Mouse (Mus musculus): ENCODE data around the gene Stox2.

The Stox2 gene

DNA sequence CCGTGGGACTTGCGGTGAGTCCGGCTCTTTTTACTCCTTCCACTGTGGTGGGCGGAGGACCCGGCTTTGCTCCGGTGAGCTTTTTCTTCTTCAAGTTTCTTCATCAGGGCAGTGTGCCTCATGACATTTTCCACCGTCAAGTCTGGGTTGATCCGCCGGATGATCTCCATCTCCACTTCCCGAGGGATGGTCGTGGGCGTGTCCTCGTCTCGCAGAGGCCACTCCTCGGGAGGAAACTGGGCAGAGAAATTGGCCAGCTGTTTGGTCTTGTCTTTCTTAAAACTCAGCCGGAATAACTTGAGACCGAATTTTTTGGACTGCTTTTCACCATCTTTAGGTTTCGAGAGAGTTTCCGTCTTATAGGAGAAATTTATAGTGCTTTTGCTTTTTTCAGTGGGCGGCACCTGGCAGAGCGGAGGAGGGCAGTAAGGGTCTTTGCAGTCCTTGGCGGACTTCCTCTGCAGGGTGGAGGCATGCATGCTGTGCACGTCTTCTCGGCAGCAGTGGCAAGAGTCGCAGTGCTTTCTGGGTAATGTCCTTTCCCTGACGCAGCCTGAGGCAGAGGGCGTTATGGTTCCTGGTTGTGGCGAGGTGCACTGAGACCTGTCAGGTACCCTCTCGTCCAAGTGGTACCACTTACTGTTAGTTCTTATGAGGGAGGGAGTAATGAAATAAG, 252.7 kb downstream of the Stox2 start:
- in situ Hi-C loops (cut with MboI; ENCODE audit: low sequenced_read_pairs): no loop called here

GRCm38 (mm10) chr8:47191444-47192365, 254.5 kb downstream of the Stox2 start:
- in situ Hi-C loops (cut with MboI; ENCODE audit: low sequenced_read_pairs): no loop called here

DNA sequence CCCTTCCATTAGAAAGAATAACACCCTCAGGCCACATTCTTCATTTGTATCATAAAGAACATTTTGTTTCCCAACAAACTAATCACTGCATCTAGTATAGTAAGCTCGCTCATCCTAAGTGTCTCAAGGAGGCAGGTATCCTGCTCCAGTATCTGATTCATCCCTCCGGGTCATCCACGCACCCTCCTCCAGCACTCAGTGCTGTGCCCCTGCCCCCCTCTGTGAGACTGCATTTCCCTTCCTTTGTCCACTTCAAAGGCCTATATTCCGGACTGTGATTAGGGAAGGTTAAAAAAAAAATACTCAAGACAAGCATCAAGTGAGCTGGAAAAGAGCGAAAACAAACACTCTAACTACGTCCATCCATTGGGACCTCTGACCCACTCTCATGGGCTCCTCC, 260.8 kb downstream of the Stox2 start:
- in situ Hi-C loops (cut with MboI; ENCODE audit: low sequenced_read_pairs): no loop called here

GRCm38 (mm10) chr8:47182771-47183558, 263.2 kb downstream of the Stox2 start:
- in situ Hi-C loops (cut with MboI; ENCODE audit: low sequenced_read_pairs): no loop called here

DNA sequence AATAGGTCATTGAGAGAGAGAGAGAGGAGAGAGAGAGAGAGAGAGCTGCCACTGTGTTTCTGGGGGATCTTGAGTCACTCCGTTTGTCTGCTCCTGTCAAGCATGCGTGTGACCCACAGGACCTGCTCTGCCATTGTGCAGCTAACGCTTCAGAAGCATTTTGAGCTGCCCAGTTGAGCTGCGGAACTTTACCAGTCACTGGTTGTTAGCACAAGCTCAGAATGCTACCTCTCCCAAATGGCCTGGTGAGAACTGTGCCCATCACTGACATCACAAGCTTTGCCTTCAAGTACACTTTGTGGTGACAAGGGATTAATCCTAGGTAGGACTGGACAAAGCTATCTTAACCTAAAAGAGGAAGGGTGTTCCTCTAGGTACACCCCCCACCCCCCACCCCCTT, 263.9 kb downstream of the Stox2 start:
- in situ Hi-C loops (cut with MboI; ENCODE audit: low sequenced_read_pairs): no loop called here

GRCm38 (mm10) chr8:47181032-47181698, 265.0 kb downstream of the Stox2 start:
- in situ Hi-C loops (cut with MboI; ENCODE audit: low sequenced_read_pairs): no loop called here

DNA sequence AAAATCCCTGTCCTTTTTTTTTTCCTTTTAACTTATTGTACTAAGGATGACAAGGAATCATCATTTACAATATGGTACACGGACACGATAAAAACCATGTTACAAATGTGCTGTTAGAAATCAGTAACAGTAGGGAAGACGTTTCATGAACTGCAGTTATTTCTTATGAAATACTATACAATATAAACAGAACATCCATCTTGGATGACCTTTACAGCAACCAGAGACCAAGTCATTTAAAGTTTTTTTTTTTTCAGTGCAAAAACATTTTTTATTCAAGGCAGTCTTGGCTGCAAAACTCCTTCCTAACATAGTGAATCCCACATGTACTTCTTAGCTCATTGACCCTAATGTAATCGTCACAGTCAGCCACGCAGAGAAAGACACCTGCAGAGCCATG, 266.0 kb downstream of the Stox2 start:
- in situ Hi-C loops (cut with MboI; ENCODE audit: low sequenced_read_pairs): no loop called here

GRCm38 (mm10) chr8:47178785-47179184, 267.4 kb downstream of the Stox2 start:
- in situ Hi-C loops (cut with MboI; ENCODE audit: low sequenced_read_pairs): no loop called here

DNA sequence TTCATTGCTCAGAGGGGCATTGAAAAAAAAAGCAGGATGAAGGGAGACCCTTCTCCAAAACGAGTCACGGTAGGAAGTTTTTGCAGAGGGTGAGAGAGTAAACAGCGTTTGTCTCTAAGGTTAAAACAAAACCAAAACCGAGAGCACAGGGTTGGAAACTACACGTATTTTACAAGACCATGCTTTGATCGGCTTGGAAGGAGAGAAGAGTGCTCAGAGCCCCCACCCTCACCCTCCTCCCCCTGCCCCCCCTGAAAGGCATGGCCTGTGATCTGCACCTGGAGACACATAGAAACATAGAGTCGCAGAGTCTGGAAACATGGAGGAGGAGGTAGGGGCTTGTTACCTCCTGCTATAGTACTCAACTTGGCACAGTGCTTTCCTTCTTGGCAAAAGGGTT, 272.3 kb downstream of the Stox2 start:
- in situ Hi-C loops (cut with MboI; ENCODE audit: low sequenced_read_pairs): no loop called here

GRCm38 (mm10) chr8:47172848-47173247, 273.3 kb downstream of the Stox2 start:
- in situ Hi-C loops (cut with MboI; ENCODE audit: low sequenced_read_pairs): no loop called here

DNA sequence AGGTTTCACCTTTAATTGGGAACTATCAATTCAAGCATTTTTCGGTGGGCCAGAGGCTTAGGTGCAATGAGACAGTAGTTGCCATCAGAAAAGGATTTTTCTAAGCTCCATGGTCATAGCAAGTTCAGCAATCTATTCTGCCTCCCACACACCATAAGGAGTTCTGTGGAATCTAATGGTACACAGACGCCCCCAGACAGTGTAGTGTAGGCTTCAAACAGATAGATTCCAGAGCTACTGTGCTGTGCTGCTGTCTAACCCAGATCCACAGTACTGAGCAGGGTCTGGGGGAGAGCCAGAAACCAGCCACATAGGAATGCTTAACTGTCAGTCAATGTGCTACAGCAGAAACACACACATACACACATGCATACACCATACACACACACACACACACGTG, 285.5 kb downstream of the Stox2 start:
- in situ Hi-C loops (cut with MboI; ENCODE audit: low sequenced_read_pairs): no loop called here

- in situ Hi-C loops (cut with MboI; ENCODE audit: low sequenced_read_pairs): no loop called here
Measured at GRCm38 (mm10) chr8:47154521-47154920, 291.6 kb downstream of the Stox2 start.

DNA sequence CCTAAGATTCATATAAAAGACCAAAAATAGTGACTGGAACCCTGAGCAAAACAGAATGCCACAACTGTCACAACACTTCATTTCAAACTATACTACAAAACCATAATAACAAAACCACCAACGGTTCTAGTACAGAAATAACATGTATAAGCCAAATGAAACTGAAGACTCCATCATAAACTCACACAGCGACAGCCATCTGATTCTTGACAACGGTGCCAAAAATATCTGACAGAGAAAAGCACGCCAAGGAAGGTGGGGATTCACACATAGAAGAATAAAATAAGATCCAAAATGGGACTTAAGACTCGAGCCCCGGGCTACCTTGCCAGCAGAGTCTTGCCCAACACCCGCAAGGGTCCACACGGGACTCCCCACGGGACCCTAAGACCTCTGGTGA, 300.9 kb downstream of the Stox2 start:
- in situ Hi-C loops (cut with MboI; ENCODE audit: low sequenced_read_pairs): no loop called here

GRCm38 (mm10) chr8:47136047-47136446, 310.1 kb downstream of the Stox2 start:
- in situ Hi-C loops (cut with MboI; ENCODE audit: low sequenced_read_pairs): no loop called here

DNA sequence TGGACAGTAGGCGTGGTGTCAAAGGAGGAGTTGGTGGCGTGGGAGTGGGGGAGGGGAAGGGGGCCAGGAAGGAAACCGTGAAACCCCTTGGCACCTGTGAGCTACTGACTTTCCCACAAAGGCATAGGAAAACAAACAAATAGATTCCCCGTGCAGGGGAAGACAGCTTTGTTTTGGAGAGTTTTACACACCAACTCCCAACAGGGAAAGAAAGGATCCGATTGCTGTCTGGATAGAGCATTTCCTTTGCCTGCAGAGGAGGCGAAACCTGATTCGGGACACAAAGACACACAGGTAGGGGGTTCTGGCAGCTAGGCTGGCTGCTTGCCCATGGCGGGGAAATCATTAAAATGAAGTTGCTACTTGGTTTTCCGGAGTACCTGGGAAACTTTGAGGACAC, 310.6 kb downstream of the Stox2 start:
- in situ Hi-C loops (cut with MboI; ENCODE audit: low sequenced_read_pairs): no loop called here

DNA sequence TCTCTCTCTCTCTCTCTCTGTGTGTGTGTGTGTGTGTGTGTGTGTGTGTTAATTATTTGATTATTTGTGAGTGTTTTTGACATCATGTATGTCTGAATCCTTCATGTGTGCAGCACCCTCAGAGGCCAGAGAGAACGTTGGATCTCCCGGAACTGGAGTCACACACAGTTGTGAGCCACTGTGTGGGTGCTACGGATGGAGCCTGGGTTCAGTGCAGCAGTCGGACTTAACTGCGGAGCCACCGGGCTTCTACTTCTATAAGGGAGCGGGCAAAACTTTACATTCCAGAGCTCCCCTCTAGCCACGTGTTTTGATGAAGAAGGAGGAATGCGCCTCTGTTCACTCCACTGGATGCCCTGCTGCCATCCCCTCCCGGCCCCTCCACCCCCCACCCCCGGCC, 311.4 kb downstream of the Stox2 start:
- in situ Hi-C loops (cut with MboI; ENCODE audit: low sequenced_read_pairs): no loop called here

GRCm38 (mm10) chr8:47133381-47133780, 312.8 kb downstream of the Stox2 start:
- in situ Hi-C loops (cut with MboI; ENCODE audit: low sequenced_read_pairs): no loop called here

Data from CH12F3 (cell line).